Mouse (Mus musculus) limb, embryonic 11.5 days (tissue): ENCODE results near the gene Pir. TPM values are rescaled to one million over a fixed set of nuclear protein-coding genes. Genes with fewer than 3 reads are reported as not detected.

Source experiments
- ATAC-seq: fragments of 200-750 bp; cut with Nextera tagmentation; 2 replicates; pipeline ENCODE4 v1.8.0; 2017; ENCODE audit warnings: low read depth; ENCODE audit not compliant: insufficient number of reproducible peaks, low FRiP score, low TSS enrichment
- DNase-seq: peaks from one replicate; pipeline ENCODE4 v3.0.0-alpha.2; 2015; ENCODE audit warnings: low spot score
- H3K27ac ChIP-seq: fragments of 300-500 bp; sonication (generic); replicated peaks from 2 replicates; pipeline ENCODE4 v1.5.1; 2014; ENCODE audit warnings: low read depth, mild to moderate bottlenecking, low read length
- H3K27me3 ChIP-seq: fragments of 300-500 bp; sonication (generic); 2 replicates; pipeline ENCODE4 v1.6.1; 2014; ENCODE audit warnings: mild to moderate bottlenecking, low read length, mixed read lengths; ENCODE audit not compliant: control insufficient read depth, insufficient read depth
- H3K36me3 ChIP-seq: fragments of 300-500 bp; sonication (generic); 2 replicates; pipeline ENCODE4 v1.6.1; 2014; ENCODE audit warnings: mild to moderate bottlenecking, low read length, moderate library complexity, mixed read lengths; ENCODE audit not compliant: control insufficient read depth, insufficient read depth
- H3K4me1 ChIP-seq: fragments of 300-500 bp; sonication (generic); 2 replicates; pipeline ENCODE4 v1.6.1; 2014; ENCODE audit warnings: low read length, mixed read lengths; ENCODE audit not compliant: control insufficient read depth, insufficient read depth
- H3K4me2 ChIP-seq: fragments of 300-500 bp; sonication (generic); 2 replicates; pipeline ENCODE4 v1.6.1; 2014; ENCODE audit warnings: low read depth, mild to moderate bottlenecking, moderate library complexity; ENCODE audit not compliant: severe bottlenecking
- H3K4me3 ChIP-seq: fragments of 300-500 bp; sonication (generic); 2 replicates; pipeline ENCODE4 v1.5.1; 2014; ENCODE audit warnings: low read depth, low read length
- H3K9ac ChIP-seq: fragments of 300-500 bp; sonication (generic); 2 replicates; pipeline ENCODE4 v1.6.1; 2014; ENCODE audit warnings: mild to moderate bottlenecking, low read length
- H3K9me3 ChIP-seq: fragments of 300-500 bp; sonication (generic); 2 replicates; pipeline ENCODE4 v1.6.1; 2016; ENCODE audit warnings: low read length; ENCODE audit not compliant: control insufficient read depth
- WGBS: fragments of 180-500 bp; shearing (Covaris S2); extraction: QIAGEN DNeasy Blood & Tissue Kit; methylation state at CpG from one replicate; pipeline ENCODE4 v1.1.7; 2014; 5-methylcytosine and 5-hydroxymethylcytosine counted together
- polyA plus RNA-seq: library from polyadenylated mRNA; unstranded; fragments of >200 nt; fragmentation: Nextera tagmentation; extraction: Ambion mirVana; gene quantifications from 2 replicates; pipeline ENCODE4 v1.2.1, GENCODE M21; 2014

Pir gene
- polyA plus RNA-seq, 1 experiment from 2014 or later, result 9.5 TPM

DNA sequence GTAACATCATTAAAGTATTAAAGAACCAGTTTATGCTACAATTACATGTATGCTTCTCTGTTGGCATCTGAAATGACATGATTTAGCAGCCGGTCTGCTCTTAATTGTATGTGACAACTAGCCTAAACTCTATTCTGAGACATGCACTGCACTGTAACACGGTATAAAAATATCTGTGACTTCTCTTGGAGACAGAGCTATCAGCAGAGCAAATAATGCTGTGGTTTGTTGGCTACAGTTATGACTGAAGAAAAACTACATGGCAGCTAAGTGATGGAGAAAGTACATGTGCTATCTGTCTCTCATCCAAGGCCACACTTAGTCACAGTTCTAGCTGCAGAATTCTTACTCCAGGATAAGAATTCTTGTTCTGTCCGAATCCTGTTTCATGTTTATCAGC is 79.8 kb downstream of the Pir start:
- H3K4me2 ChIP-seq, result no peak overlapping the region
- DNase-seq (no peak), ATAC-seq (no peak)
- H3K27me3 ChIP-seq, result no peaks in the 10 kb centered on the region
- H3K36me3 ChIP-seq, result no peaks in the 10 kb centered on the region
- H3K27ac ChIP-seq, result no peak overlapping the region
- no peaks in the 10 kb centered on the region for H3K4me1 ChIP-seq
- 79% methylated on average over 3 of the region's 3 CpGs for WGBS
- no peak overlapping the region for H3K4me3 ChIP-seq
- H3K9ac ChIP-seq, result no peak overlapping the region
- no peaks in the 10 kb centered on the region for H3K9me3 ChIP-seq

DNA sequence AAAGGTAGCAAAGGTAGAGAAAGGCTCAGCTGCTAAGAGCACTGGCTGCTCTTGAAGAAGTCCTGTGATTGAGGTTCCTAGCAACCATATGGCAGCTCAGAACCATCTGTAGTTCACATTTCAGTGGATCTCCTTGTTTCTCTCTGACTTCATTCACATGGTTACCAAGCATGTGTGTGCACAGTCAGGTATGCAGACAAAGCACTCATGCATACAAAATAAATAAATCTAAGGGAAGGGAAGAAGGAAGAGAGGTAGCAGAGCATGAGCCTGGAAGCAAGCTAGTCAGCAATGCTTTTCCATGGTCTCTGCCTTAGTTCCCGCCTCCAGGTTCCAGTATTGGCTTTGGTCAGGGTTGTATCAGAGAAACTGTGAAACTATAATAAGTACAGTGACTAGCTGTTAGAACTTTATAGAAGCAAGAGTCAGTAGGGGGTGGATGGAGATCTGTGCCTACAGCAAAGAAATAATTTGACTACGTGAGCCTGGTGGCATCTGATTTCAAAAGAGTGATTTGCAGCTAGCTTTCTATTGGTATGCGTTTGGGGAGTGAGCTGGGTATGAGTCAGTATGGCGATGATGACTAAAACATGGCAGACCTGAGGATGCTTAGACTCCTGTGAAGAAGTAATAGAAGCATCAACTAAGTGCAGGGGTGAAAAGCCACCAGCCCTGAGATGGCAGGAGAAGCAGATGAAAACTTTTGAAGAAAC is 96.1 kb downstream of the Pir start:
- Histone ChIP-seq H3K36me3 (no peaks in the 10 kb centered on the region), H3K4me1 (no peaks in the 10 kb centered on the region), H3K9ac (no peak overlapping the region), H3K27ac (no peak overlapping the region), H3K27me3 (no peaks in the 10 kb centered on the region), H3K4me3 (no peak overlapping the region), H3K9me3 (no peaks in the 10 kb centered on the region), H3K4me2 (no peak overlapping the region)
- DNase-seq, result no peak
- WGBS, result 76% methylated on average over 4 of the region's 4 CpGs
- no peak for ATAC-seq

- Histone ChIP-seq H3K4me2 (no peak overlapping the region), H3K9me3 (no peaks in the 10 kb centered on the region), H3K4me3 (no peak overlapping the region), H3K27ac (no peak overlapping the region), H3K36me3 (no peaks in the 10 kb centered on the region), H3K27me3 (no peaks in the 10 kb centered on the region), H3K4me1 (no peaks in the 10 kb centered on the region), H3K9ac (no peak overlapping the region)
- ATAC-seq, result no peak
- 84% methylated on average over 3 of the region's 3 CpGs for WGBS
- no peak for DNase-seq
These were observed 101.4 kb downstream of the Pir start for GRCm38 (mm10) chrX:164370576-164370975.

DNA sequence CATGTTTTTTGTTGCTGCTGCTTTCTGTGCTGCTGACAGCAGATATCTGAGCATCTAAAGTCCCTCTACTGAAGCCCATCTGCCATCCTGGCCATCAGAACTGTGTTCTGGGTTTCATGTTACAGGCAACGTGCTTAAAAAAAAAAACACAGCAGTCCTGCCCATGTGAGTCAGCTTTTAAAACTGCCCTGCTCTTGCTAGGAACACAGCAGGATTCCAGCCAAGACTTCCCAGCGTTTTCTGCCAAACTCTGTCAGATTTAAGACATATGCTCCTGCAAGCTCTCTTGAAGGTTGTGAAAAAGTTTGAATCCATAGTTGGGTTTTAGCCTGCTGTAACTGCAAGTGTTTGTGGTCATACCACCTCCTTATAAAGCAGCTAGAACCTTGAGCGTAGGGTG is 103.9 kb downstream of the Pir start, which contains the start of gene Vegfd:
TSS of gene Vegfd (plus strand) at position 298 of the 400 bp plus-strand sequence.
- Histone ChIP-seq H3K9ac (no peak within 1 kb of the TSS), H3K4me1 (no peaks in the 10 kb centered on the region), H3K27me3 (no peaks in the 10 kb centered on the region), H3K4me2 (no peak within 1 kb of the TSS), H3K9me3 (no peaks in the 10 kb centered on the region), H3K4me3 (no peak within 1 kb of the TSS), H3K36me3 (no peaks in the 10 kb centered on the region), H3K27ac (no peak within 1 kb of the TSS)
- peak; percentile 29 for DNase-seq
- ATAC-seq, result no peak
- WGBS, result 33% methylated on average over 3 of the region's 3 CpGs

GRCm38 (mm10) chrX:164374586-164374985 is 105.4 kb downstream of the Pir start:
- no peak overlapping the region for H3K27ac ChIP-seq
- no peaks in the 10 kb centered on the region for H3K9me3 ChIP-seq
- no peaks in the 10 kb centered on the region for H3K36me3 ChIP-seq
- 23% methylated on average over 5 of the region's 5 CpGs for WGBS
- H3K4me3 ChIP-seq, result no peak overlapping the region
- H3K9ac ChIP-seq, result no peak overlapping the region
- no peak overlapping the region for H3K4me2 ChIP-seq
- ATAC-seq (no peak), DNase-seq (peak; percentile 29)
- H3K4me1 ChIP-seq, result no peaks in the 10 kb centered on the region
- no peaks in the 10 kb centered on the region for H3K27me3 ChIP-seq

- H3K4me3 ChIP-seq, result no peak overlapping the region
- H3K27ac ChIP-seq, result no peak overlapping the region
- DNase-seq (no peak), ATAC-seq (no peak)
- H3K27me3 ChIP-seq, result no peaks in the 10 kb centered on the region
- no peaks in the 10 kb centered on the region for H3K4me1 ChIP-seq
- H3K9ac ChIP-seq, result no peak overlapping the region
- no peaks in the 10 kb centered on the region for H3K9me3 ChIP-seq
- H3K36me3 ChIP-seq, result no peaks in the 10 kb centered on the region
- WGBS, result 89% methylated on average over 4 of the region's 4 CpGs
- no peak overlapping the region for H3K4me2 ChIP-seq
These were observed 110.5 kb downstream of the Pir start for GRCm38 (mm10) chrX:164379721-164380120.

DNA sequence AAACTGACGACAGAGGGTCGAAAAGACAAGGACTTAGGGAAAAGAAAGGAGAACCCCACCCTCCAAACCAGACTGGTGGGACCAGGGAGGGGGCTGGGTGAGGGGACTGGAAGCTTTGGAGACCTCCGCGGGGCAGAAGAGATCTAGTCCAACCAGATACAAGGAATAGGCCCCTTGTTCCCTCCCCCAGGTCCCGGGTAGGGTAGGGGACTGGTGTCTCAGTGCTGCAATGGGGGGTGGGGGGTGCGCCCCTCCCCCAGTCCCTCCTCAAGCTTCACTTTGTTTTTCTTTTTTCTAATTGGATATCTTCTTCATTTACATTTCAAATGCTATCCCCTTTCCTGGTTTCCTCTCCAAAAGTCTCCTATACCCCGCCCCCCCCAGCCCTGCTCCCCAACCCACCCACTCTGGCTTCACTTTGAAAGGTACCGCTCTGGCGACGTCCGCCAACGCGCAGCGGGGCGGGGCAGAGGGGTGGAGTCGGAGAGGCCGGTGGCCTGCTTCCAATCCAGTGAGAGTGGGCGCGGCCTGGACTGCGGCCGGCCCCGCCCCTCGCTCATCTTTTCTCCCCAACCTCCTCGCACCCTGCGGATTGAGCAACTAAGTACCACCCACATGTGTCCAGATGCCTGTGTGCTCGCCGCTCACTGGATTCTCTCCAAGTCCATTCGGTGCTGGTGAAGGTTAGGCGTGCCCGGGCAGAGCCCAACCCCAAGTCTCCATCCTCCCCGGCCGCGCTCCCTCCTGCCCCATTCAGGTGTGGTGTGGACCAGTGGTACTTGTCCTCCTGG is 112.6 kb downstream of the Pir start:
- Histone ChIP-seq H3K27me3 (no peaks in the 10 kb centered on the region), H3K9me3 (no peaks in the 10 kb centered on the region), H3K4me1 (no peaks in the 10 kb centered on the region), H3K9ac (peak overlapping the region; percentile 7; the same call in 1 of the 2 replicates), H3K36me3 (no peaks in the 10 kb centered on the region), H3K4me2 (peak overlapping the region; percentile 51), H3K4me3 (peak overlapping the region; percentile 29), H3K27ac (no peak overlapping the region)
- 20% methylated on average over 32 of the region's 33 CpGs for WGBS
- DNase-seq, result peak; percentile 85
- peak; percentile 99 for ATAC-seq

- no peaks in the 10 kb centered on the region for H3K9me3 ChIP-seq
- H3K9ac ChIP-seq, result no peak overlapping the region
- 89% methylated on average over 4 of the region's 4 CpGs for WGBS
- H3K4me1 ChIP-seq, result no peaks in the 10 kb centered on the region
- H3K27me3 ChIP-seq, result no peaks in the 10 kb centered on the region
- H3K36me3 ChIP-seq, result no peaks in the 10 kb centered on the region
- H3K27ac ChIP-seq, result no peak overlapping the region
- DNase-seq, result no peak
- no peak overlapping the region for H3K4me2 ChIP-seq
- H3K4me3 ChIP-seq, result no peak overlapping the region
- no peak for ATAC-seq
These were observed 124.9 kb downstream of the Pir start for GRCm38 (mm10) chrX:164394091-164394490.
